23 mouse cellular contexts compared by ENCODE assay signal in genomic region chr5:65770065-65770464, GRCm38 (mm10).
"Had no signal": no experiment of that assay in that cellular context is flagged by ENCODE, and none has a peak within 500 bp of the region (broad histone marks: within the 10 kb centered on the region; RNA-seq: fewer than 3 reads in every experiment).

No protein-coding gene starts in this region.

- H3K4me3 ChIP-seq: heart, adult 2 months; heart, embryonic 12.5 days; hindbrain, embryonic 13.5 days; hindbrain, embryonic 15.5 days; kidney, embryonic 15.5 days; limb, embryonic 13.5 days; limb, embryonic 15.5 days had no signal

- ATAC-seq: forebrain, embryonic 16.5 days; hindbrain, postnatal 0 days; intestine, embryonic 16.5 days had no signal

- H3K27ac ChIP-seq: heart, adult 2 months; hindbrain, embryonic 13.5 days; hindbrain, embryonic 15.5 days; hindbrain, postnatal 0 days; kidney, embryonic 15.5 days; kidney, postnatal 0 days; limb, embryonic 13.5 days; limb, embryonic 15.5 days had no signal

- H3K9me3 ChIP-seq: heart, embryonic 12.5 days; hindbrain, embryonic 13.5 days; hindbrain, embryonic 15.5 days; kidney, embryonic 15.5 days; limb, embryonic 13.5 days; limb, embryonic 15.5 days had no signal

- H3K4me2 ChIP-seq: heart, embryonic 12.5 days; hindbrain, embryonic 13.5 days; hindbrain, embryonic 15.5 days; kidney, embryonic 15.5 days; limb, embryonic 13.5 days; limb, embryonic 15.5 days had no signal

- DNase-seq: gastrocnemius, postnatal 14 days; gastrocnemius, postnatal 36 days; heart, adult 2 months; heart, postnatal 10 days; heart, postnatal 36 days; kidney, adult 11 months; kidney, adult 2 months; kidney, adult 9 months; kidney, postnatal 14 days; kidney, postnatal 36 days; layer of hippocampus, adult 9-11 months; layer of hippocampus, postnatal 36 days; left cerebral cortex, postnatal 4 days had no signal

- H3K27me3 ChIP-seq: heart, embryonic 12.5 days; hindbrain, embryonic 13.5 days; hindbrain, embryonic 15.5 days; kidney, embryonic 15.5 days; limb, embryonic 13.5 days; limb, embryonic 15.5 days had no signal

- H3K9ac ChIP-seq: heart, embryonic 12.5 days; hindbrain, embryonic 13.5 days; hindbrain, embryonic 15.5 days; kidney, embryonic 15.5 days; limb, embryonic 13.5 days; limb, embryonic 15.5 days had no signal
